Mouse (Mus musculus): ENCODE measurements around the gene Zfp39.

DNA sequence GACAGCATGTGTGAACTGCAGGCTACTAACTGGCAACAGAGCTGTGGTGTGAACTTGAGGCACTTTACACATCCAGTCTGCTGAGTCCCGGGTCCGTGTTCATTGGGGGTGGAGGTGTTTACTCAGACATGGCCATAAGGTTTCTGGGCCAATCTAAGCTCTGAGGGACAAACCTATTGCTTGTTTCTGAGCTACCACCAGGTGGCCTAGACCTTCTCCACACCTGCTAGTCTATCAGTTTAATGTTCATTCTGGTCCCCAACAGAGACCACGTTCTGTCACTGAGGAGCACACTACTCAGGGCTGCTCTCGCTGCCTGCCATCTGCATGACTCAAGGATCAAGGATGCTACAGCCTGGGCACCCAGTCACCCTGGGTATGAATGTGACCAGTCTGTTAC lies 27.6 kb upstream of the Zfp39 start:
- TF ChIP-seq CTCF (IDR thresholded peaks at IDR 0.05; ENCODE audit: insufficient read depth, low read length) = no peak
- TF ChIP-seq POLR2A (IDR thresholded peaks at IDR 0.05; ENCODE audit: borderline replicate concordance, extremely low read depth, low read depth, low read length) = no peak
